Mouse (Mus musculus): Measurements from ENCODE around the gene Dtx3.

DNA sequence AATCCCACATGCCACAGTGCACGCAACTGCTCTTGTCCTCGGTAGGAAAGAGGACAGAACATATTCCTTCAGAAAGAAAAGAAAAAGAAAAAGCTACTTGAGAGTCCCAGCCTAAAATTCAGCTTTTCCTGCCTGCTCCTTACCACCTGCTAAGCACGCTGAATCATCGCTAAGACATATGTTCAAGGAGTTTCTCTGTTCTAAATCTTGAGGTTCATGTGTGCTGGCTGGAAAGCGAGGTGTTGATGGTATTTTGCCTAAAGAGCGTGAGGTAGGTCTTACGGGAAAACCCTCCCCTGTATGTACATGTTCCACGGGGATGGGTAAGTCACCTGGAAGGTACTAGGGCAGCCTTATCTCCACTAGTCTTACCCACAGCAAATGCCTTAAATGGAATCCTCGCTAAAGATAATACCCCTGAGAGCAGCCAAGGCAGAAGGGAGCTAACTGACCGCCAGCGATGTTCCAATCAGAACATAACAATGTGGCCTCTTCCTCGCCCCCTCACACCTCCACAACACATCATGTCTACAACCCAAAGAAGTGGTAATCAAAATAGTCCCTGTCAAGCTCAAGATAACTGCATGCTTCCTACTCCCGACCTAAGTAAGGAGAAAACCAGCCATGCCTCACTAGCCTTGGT lies 14.5 kb upstream of the Dtx3 start:
- no peak for TF ChIP-seq CTCF (conservative IDR thresholded peaks at IDR 0.05; ENCODE audit: insufficient read depth, insufficient read length, low read depth, low read length)
- TF ChIP-seq POLR2A (IDR thresholded peaks at IDR 0.05; ENCODE audit: low read depth, low read length) = no peak

Data from kidney, adult 2 months (tissue).